Mouse (Mus musculus): ENCODE data around the gene Gm10160. TPM values are rescaled to one million over a fixed set of nuclear protein-coding genes. Genes with fewer than 3 reads are reported as not detected.

Gene Gm10160
- not detected in 2 replicates for polyA plus RNA-seq (2015; fragmentation: Nextera tagmentation; extraction: Ambion mirVana)

GRCm38 (mm10) chr7:81855694-81856093 lies at the start of gene Gm10160:
Gene Gm10160, minus strand, starts transcription at chr7:81855794.

GRCm38 (mm10) chr7:81858968-81859721 lies 3.6 kb upstream of the Gm10160 start, which contains the start of gene Tm6sf1:
Gene Tm6sf1, plus strand, starts transcription at chr7:81859001.

GRCm38 (mm10) chr7:81829379-81829894 lies 26.2 kb downstream of the Gm10160 start, which contains the start of gene Btbd1:
Gene Btbd1, minus strand, starts transcription at chr7:81829431.

Other genes starting within 250 kb of the Gm10160 start
- 3.8 and 4.2 TPM in 2 replicates for gene Homer2, start 148.3 kb downstream of the Gm10160 start, polyA plus RNA-seq (2015; fragmentation: Nextera tagmentation; extraction: Ambion mirVana)
- 95.3 TPM in 2 replicates for gene Ramac, start 92.9 kb downstream of the Gm10160 start, polyA plus RNA-seq (2015; fragmentation: Nextera tagmentation; extraction: Ambion mirVana)
- gene 3110040N11Rik, start 66.3 kb downstream of the Gm10160 start, polyA plus RNA-seq (2015; fragmentation: Nextera tagmentation; extraction: Ambion mirVana) = 33.2 and 33.7 TPM in 2 replicates
- gene Btbd1, start 26.4 kb downstream of the Gm10160 start, polyA plus RNA-seq (2015; fragmentation: Nextera tagmentation; extraction: Ambion mirVana) = 32.3 and 37.3 TPM in 2 replicates
- 15.3 and 22.4 TPM in 2 replicates for gene Tm6sf1, start 3.2 kb upstream of the Gm10160 start, polyA plus RNA-seq (2015; fragmentation: Nextera tagmentation; extraction: Ambion mirVana)
- 4.1 and 4.9 TPM in 2 replicates for gene Hdgfl3, start 78.7 kb upstream of the Gm10160 start, polyA plus RNA-seq (2015; fragmentation: Nextera tagmentation; extraction: Ambion mirVana)
- 1.7 and 1.8 TPM in 2 replicates for gene Bnc1, start 136.5 kb upstream of the Gm10160 start, polyA plus RNA-seq (2015; fragmentation: Nextera tagmentation; extraction: Ambion mirVana)